Mouse (Mus musculus) ES-E14 (cell line): ENCODE measurements at regions not wholly inside any gene's neighbourhood (a gene's known extent, or its start where the extent isn't known, plus 50 kb on each side); places are given as distances from the start of the nearest gene placed in this dataset.

Experiments
- DNase-seq: peaks from one replicate; pipeline ENCODE4 v3.0.0-alpha.2; 2013; ENCODE audit warnings: low read depth, low spot score
- H3K27ac ChIP-seq: 2 replicates; pipeline ENCODE4 v1.5.1; 2012; ENCODE audit warnings: low read depth, mild to moderate bottlenecking, low read length, moderate library complexity, mixed read lengths; ENCODE audit not compliant: poor library complexity, insufficient read depth, severe bottlenecking
- H3K36me3 ChIP-seq: 2 replicates; pipeline ENCODE4 v1.6.1; 2012; ENCODE audit warnings: mild to moderate bottlenecking, low read length, moderate library complexity, mixed read lengths; ENCODE audit not compliant: control insufficient read depth, poor library complexity, insufficient read depth, severe bottlenecking
- H3K4me1 ChIP-seq, 2 experiments: fragments of 150-350 bp in 1 of 2; sonication (generic) in 1 of 2; 2 replicates each; pipeline ENCODE4 v1.6.1; 2012; ENCODE audit warnings: low read length in 2 of 2, mild to moderate bottlenecking in 1 of 2, mixed read lengths in 1 of 2; ENCODE audit not compliant: control insufficient read depth in 2 of 2, insufficient read depth in 2 of 2, poor library complexity in 1 of 2
- H3K4me3 ChIP-seq, 2 experiments: fragments of 150-350 bp in 1 of 2; sonication (generic) in 1 of 2; 2 replicates each; pipeline ENCODE4 v1.5.1; 2012; ENCODE audit warnings: low read length in 2 of 2, low read depth in 1 of 2, mild to moderate bottlenecking in 1 of 2, mixed read lengths in 1 of 2; ENCODE audit not compliant: insufficient read depth in 1 of 2, poor library complexity in 1 of 2, severe bottlenecking in 1 of 2
- H3K9ac ChIP-seq: 2 replicates; pipeline ENCODE4 v1.6.1; 2012; ENCODE audit warnings: low read depth, mild to moderate bottlenecking, low read length, mixed read lengths; ENCODE audit not compliant: poor library complexity, insufficient read depth, severe bottlenecking
- H3K9me3 ChIP-seq: fragments of 150-350 bp; sonication (generic); 2 replicates; pipeline ENCODE4 v1.6.1; 2012; ENCODE audit warnings: low read depth, mild to moderate bottlenecking, low read length; ENCODE audit not compliant: control insufficient read depth, insufficient read depth
- CHD2 ChIP-seq: IDR thresholded peaks from 2 replicates; pipeline ENCODE4 v1.6.1; 2014; ENCODE audit warnings: mild to moderate bottlenecking, low read depth, low read length, inconsistent platforms
- HCFC1 ChIP-seq: IDR thresholded peaks from 2 replicates; pipeline ENCODE4 v1.6.1; 2012; ENCODE audit warnings: low read length, inconsistent platforms, borderline replicate concordance; ENCODE audit not compliant: insufficient read depth
- MAFK ChIP-seq: IDR thresholded peaks from 2 replicates; pipeline ENCODE4 v1.6.1; 2014; ENCODE audit warnings: mild to moderate bottlenecking, low read depth, low read length, inconsistent platforms; ENCODE audit not compliant: insufficient read depth
- ZC3H11A ChIP-seq: IDR thresholded peaks from 2 replicates; pipeline ENCODE4 v1.6.1; 2012; ENCODE audit warnings: low read depth, mild to moderate bottlenecking, inconsistent platforms, low read length, borderline replicate concordance
- ZNF384 ChIP-seq: IDR thresholded peaks from 2 replicates; pipeline ENCODE4 v1.6.1; 2012; ENCODE audit warnings: low read depth, low read length, inconsistent platforms
- in situ Hi-C, 2 experiments: fragments of 600-800 bp; cut with MboI; formaldehyde crosslinking; loops; one replicate each; pipeline ENCODE4 v1.15.1; 2025; ENCODE audit warnings: low sequenced_read_pairs in 2 of 2, inconsistent platforms in 1 of 2; ENCODE audit not compliant: unreplicated experiment in 2 of 2

DNA sequence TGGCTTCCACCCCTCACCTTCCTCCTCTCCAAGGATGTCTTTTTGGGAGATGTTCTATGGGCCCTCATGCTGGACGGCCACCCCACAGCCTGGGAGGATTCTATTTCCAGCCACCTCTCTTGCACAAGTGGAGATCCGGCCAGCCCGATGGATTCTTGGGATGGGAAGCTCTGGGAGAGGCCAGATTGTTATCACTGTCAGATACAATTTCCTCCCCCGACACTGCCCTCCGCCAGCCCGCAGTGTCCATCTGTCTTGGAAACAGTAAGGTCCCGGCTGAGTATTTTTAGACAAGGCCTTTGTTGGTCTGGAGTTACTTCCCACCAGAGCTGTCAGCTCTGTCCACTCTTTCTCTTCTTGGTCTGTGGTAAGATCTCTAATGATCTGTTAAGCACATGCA is 406.8 kb downstream of the Tns1 start:
- no peak overlapping the region for H3K27ac ChIP-seq
- no peaks in the 10 kb centered on the region for H3K9me3 ChIP-seq
- no peak overlapping the region for H3K9ac ChIP-seq
- DNase-seq = no peak
- H3K4me3 ChIP-seq = no peak overlapping the region
- in situ Hi-C loops = no loop called here
- TF ChIP-seq HCFC1 (no peak), MAFK (no peak), ZNF384 (no peak), ZC3H11A (no peak), CHD2 (no peak)
- no peaks in the 10 kb centered on the region for H3K36me3 ChIP-seq
- H3K4me1 ChIP-seq = no peaks in the 10 kb centered on the region

DNA sequence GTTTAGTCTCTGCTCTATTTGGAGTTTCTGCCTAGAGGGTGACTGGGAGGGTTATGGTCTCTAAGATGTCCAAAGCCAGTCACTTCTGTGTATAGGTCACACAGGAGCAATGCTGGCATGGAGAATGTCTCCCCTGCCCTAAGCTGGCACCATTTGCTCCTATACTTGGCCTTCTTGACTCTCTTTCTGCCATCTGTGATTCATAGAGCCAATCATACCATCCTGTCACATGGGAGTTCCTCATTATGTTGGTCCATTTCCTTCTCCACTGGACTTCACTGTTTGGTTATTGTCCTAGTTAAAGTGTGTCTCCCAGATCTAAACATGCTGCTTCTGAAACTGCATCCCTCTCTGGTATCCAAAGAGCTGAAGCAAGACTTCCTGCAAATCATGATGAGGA is 407.3 kb downstream of the Tns1 start:
- DNase-seq = no peak
- H3K9me3 ChIP-seq = no peaks in the 10 kb centered on the region
- H3K9ac ChIP-seq = no peak overlapping the region
- TF ChIP-seq CHD2 (no peak), ZNF384 (no peak), MAFK (no peak), HCFC1 (no peak), ZC3H11A (no peak)
- H3K4me1 ChIP-seq = no peaks in the 10 kb centered on the region
- no peak overlapping the region for H3K27ac ChIP-seq
- in situ Hi-C loops = no loop called here
- no peaks in the 10 kb centered on the region for H3K36me3 ChIP-seq
- no peak overlapping the region for H3K4me3 ChIP-seq

DNA sequence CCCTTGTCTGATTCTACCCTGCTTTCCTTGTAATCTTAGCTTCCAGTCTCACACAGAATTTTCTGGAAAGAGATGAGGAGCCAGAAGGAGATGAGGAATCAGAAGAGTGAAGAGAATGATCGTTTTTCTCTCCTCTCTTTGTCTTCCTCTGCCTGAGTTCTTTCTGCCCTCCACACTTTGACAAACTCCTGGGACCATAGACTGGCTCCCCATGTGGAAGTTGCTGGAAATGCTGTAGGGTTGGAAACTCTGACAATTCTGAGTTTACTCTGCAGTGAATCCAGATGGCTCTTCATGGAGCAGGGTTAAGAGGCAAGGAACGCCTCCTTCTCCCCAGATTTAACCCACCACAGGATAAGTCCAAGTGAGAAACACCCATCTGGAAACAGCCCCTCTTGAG is 408.7 kb downstream of the Tns1 start:
- DNase-seq = no peak
- Histone ChIP-seq H3K4me3 (no peak overlapping the region), H3K9me3 (no peaks in the 10 kb centered on the region), H3K27ac (no peak overlapping the region), H3K9ac (no peak overlapping the region), H3K36me3 (no peaks in the 10 kb centered on the region), H3K4me1 (no peaks in the 10 kb centered on the region)
- in situ Hi-C loops = no loop called here
- TF ChIP-seq MAFK (no peak), ZC3H11A (no peak), ZNF384 (no peak), HCFC1 (no peak), CHD2 (no peak)

DNA sequence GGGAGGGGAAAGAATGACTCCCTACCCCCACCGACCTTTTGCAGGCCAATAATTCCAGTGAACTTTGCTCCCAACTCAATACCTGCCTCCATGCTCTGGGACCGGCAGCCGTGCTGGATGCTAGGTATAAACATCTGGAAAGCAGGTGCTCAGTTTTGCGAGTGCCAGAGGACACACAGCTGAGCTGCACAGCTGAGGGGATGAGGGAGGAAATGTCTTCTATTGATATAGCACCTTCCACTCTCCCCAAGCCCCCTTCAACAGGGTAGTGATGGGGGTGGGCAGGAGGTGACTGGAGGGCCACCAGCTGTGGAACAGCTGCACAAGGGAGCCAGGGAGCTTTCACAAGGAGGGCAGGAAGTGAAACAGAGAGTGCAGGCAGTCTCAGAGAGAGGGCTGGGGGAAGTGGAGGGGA is 421.8 kb downstream of the Tns1 start:
- no peaks in the 10 kb centered on the region for H3K4me1 ChIP-seq
- no peak for DNase-seq
- no peak for TF ChIP-seq CHD2
- TF ChIP-seq ZNF384 = no peak
- no peak for TF ChIP-seq HCFC1
- TF ChIP-seq ZC3H11A = no peak
- TF ChIP-seq MAFK = no peak

DNA sequence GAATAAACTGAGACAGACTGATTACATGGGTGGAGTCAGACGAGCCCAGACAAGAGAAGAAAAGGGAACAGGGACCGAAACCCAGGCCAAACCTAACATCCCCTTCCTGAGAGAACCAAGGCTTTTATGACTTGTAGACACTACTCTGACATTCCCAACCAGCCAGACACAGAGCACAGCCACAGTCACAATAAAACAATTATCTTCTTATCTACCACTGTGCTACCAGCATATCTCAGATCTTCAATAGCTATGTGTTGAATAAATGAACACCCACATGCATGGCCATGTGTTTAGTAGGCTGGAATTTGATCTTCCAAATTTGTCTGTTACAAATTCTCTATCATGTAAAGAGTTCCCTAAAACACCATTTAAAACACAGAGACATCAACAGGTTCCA is 430.7 kb downstream of the Tns1 start:
- in situ Hi-C loops = no loop called here
- Histone ChIP-seq H3K9ac (no peak overlapping the region), H3K9me3 (no peaks in the 10 kb centered on the region), H3K4me1 (no peaks in the 10 kb centered on the region), H3K4me3 (no peak overlapping the region), H3K27ac (no peak overlapping the region), H3K36me3 (no peaks in the 10 kb centered on the region)
- TF ChIP-seq HCFC1 = no peak
- TF ChIP-seq ZNF384 = no peak
- no peak for TF ChIP-seq ZC3H11A
- no peak for TF ChIP-seq MAFK
- no peak for TF ChIP-seq CHD2
- no peak for DNase-seq

More for the DNA sequence above, 421.8 kb downstream of the Tns1 start:
- in situ Hi-C loops = no loop called here
- H3K9me3 ChIP-seq = no peaks in the 10 kb centered on the region
- H3K27ac ChIP-seq = no peak overlapping the region
- no peak overlapping the region for H3K9ac ChIP-seq
- H3K36me3 ChIP-seq = no peaks in the 10 kb centered on the region
- H3K4me3 ChIP-seq = no peak overlapping the region
